Mouse (Mus musculus): ENCODE results near the gene Kmt5c.
A peak's percentile ranks its signal among the peaks of the same experiment; 100 is the strongest.

Gene Kmt5c

GRCm38 (mm10) chr7:4746326-4746980, 6.5 kb downstream of the Kmt5c start:
- DNase-seq (ENCODE audit: low spot score in 2 of 2): no peak

- DNase-seq (ENCODE audit: low spot score in 2 of 2): no peak
Measured at GRCm38 (mm10) chr7:4747156-4747899, 7.4 kb downstream of the Kmt5c start.

- no peak for DNase-seq (ENCODE audit: low spot score in 2 of 2)
Measured at GRCm38 (mm10) chr7:4748321-4748720, 8.4 kb downstream of the Kmt5c start.

GRCm38 (mm10) chr7:4749169-4749568, 9.3 kb downstream of the Kmt5c start:
- DNase-seq (ENCODE audit: low spot score in 2 of 2): no peak

- DNase-seq (ENCODE audit: low spot score in 2 of 2): no peak
Measured at GRCm38 (mm10) chr7:4751971-4752820, 12.3 kb downstream of the Kmt5c start.

- peak in 1 of 2 experiments; percentile 36 for DNase-seq (ENCODE audit: low spot score in 2 of 2)
Measured at GRCm38 (mm10) chr7:4752821-4753570, 13.1 kb downstream of the Kmt5c start, which contains the start of gene Cox6b2. TSS of gene Cox6b2 (minus strand) at chr7:4753094.

- no peak for DNase-seq (ENCODE audit: low spot score in 2 of 2)
Measured at GRCm38 (mm10) chr7:4759670-4760069, 19.8 kb downstream of the Kmt5c start.

GRCm38 (mm10) chr7:4764946-4765710, 25.2 kb downstream of the Kmt5c start:
- DNase-seq (ENCODE audit: low spot score in 2 of 2): no peak

- DNase-seq (ENCODE audit: low spot score in 2 of 2): no peak
Measured at GRCm38 (mm10) chr7:4771202-4771601, 31.3 kb downstream of the Kmt5c start, which contains the start of gene Fam71e2. TSS of gene Fam71e2 (minus strand) at chr7:4771302.

GRCm38 (mm10) chr7:4776131-4776530, 36.2 kb downstream of the Kmt5c start:
- no peak for DNase-seq (ENCODE audit: low spot score in 2 of 2)

GRCm38 (mm10) chr7:4776861-4777830, 37.2 kb downstream of the Kmt5c start:
- DNase-seq (ENCODE audit: low spot score in 2 of 2): no peak

- DNase-seq (ENCODE audit: low spot score in 2 of 2): no peak
Measured at GRCm38 (mm10) chr7:4777851-4778637, 38.1 kb downstream of the Kmt5c start.

GRCm38 (mm10) chr7:4779921-4780320, 40.0 kb downstream of the Kmt5c start:
- DNase-seq (ENCODE audit: low spot score in 2 of 2): no peak

- no peak for DNase-seq (ENCODE audit: low spot score in 2 of 2)
Measured at GRCm38 (mm10) chr7:4782130-4782529, 42.2 kb downstream of the Kmt5c start.

GRCm38 (mm10) chr7:4782759-4783158, 42.8 kb downstream of the Kmt5c start, which contains the start of the genes Il11 and Tmem190:
TSS of gene Il11 (minus strand) at chr7:4782859.
TSS of gene Tmem190 (plus strand) at chr7:4782937.
- no peak for DNase-seq (ENCODE audit: low spot score in 2 of 2)

- peak; percentile 43 to 47 for DNase-seq (ENCODE audit: low spot score in 2 of 2)
Measured at GRCm38 (mm10) chr7:4783667-4784268, 43.9 kb downstream of the Kmt5c start.

- DNase-seq (ENCODE audit: low spot score in 2 of 2): peak; percentile 52 to 57
Measured at GRCm38 (mm10) chr7:4788499-4789435, 48.9 kb downstream of the Kmt5c start.

Measured in frontal cortex, postnatal 36 days (tissue).